11 mouse cellular contexts compared by ENCODE assay signal in genomic region chr11:33962688-33963407, GRCm38 (mm10). TPM values are rescaled to one million over a fixed set of nuclear protein-coding genes. Genes with fewer than 3 reads are reported as not detected.
DNase-seq lines count a peak whose midpoint lies in the region; ATAC-seq lines count a peak whose summit lies in the region.
"Had no signal": no experiment of that assay in that cellular context is flagged by ENCODE, and none has a peak within 500 bp of the region (broad histone marks: within the 10 kb centered on the region; RNA-seq: fewer than 3 reads in every experiment).

Kcnmb1 (plus strand) TSS chr11:33963013.

- no peaks in the 10 kb centered on the region for H3K9me3 ChIP-seq in forebrain, embryonic 14.5 days (replicated peaks; ENCODE audit: control insufficient read depth, low read length)
- no peaks in the 10 kb centered on the region for H3K9me3 ChIP-seq in forebrain, embryonic 11.5 days (ENCODE audit: control insufficient read depth, low read length)
- no peaks in the 10 kb centered on the region for H3K9me3 ChIP-seq in intestine, embryonic 15.5 days
- H3K9me3 ChIP-seq in lung, embryonic 16.5 days (ENCODE audit: control insufficient read depth, low read length): no peaks in the 10 kb centered on the region
- H3K9me3 ChIP-seq: limb, embryonic 15.5 days had no signal

- H3K36me3 ChIP-seq in forebrain, embryonic 14.5 days (ENCODE audit: control insufficient read depth, insufficient read depth, low read length): no peaks in the 10 kb centered on the region
- H3K36me3 ChIP-seq in forebrain, embryonic 11.5 days (ENCODE audit: control insufficient read depth, insufficient read depth, low read length): no peaks in the 10 kb centered on the region
- no peaks in the 10 kb centered on the region for H3K36me3 ChIP-seq in intestine, embryonic 15.5 days
- H3K36me3 ChIP-seq in lung, embryonic 16.5 days (ENCODE audit: control insufficient read depth, insufficient read depth, low read length): no peaks in the 10 kb centered on the region
- H3K36me3 ChIP-seq: limb, embryonic 15.5 days had no signal

- peak; percentile 32; the same call in 1 of the 2 replicates for ATAC-seq in forebrain, embryonic 14.5 days
- ATAC-seq in forebrain, embryonic 11.5 days (replicated peaks; ENCODE audit: low FRiP score): no peak
- peak; percentile 85 for ATAC-seq in intestine, embryonic 15.5 days
- peak; percentile 89 for ATAC-seq in lung, embryonic 16.5 days (ENCODE audit: low read depth)

- DNase-seq in forebrain, embryonic 14.5 days (ENCODE audit: low spot score): peak; percentile 16
- DNase-seq in forebrain, embryonic 11.5 days (ENCODE audit: low spot score): no peak
- DNase-seq in embryo, embryonic 11 days: peak; percentile 43
- DNase-seq in spleen, postnatal 10 days (ENCODE audit: low spot score in 2 of 2): no peak
- DNase-seq in thymus, postnatal 10 days (ENCODE audit: low spot score in 2 of 2): no peak
- DNase-seq in adrenal gland, postnatal 14 days: no peak
- DNase-seq: cerebellum, postnatal 25 days had no signal

- H3K4me1 ChIP-seq in forebrain, embryonic 14.5 days (ENCODE audit: control insufficient read depth, insufficient read depth, low read length): no peaks in the 10 kb centered on the region
- H3K4me1 ChIP-seq in forebrain, embryonic 11.5 days (replicated peaks; ENCODE audit: control insufficient read depth, insufficient read depth, low read length): no peaks in the 10 kb centered on the region
- H3K4me1 ChIP-seq in intestine, embryonic 15.5 days (replicated peaks): peaks cover 3% of the 10 kb centered on the region
- peaks cover 7% of the 10 kb centered on the region; the same call in 1 of the 2 replicates for H3K4me1 ChIP-seq in lung, embryonic 16.5 days (replicated peaks; ENCODE audit: control insufficient read depth, insufficient read depth, low read length)
- H3K4me1 ChIP-seq: limb, embryonic 15.5 days had no signal

- H3K9ac ChIP-seq in forebrain, embryonic 14.5 days (ENCODE audit: low read length): no peak within 1 kb of the TSS
- H3K9ac ChIP-seq in forebrain, embryonic 11.5 days (ENCODE audit: low read length): no peak within 1 kb of the TSS
- no peak within 1 kb of the TSS for H3K9ac ChIP-seq in intestine, embryonic 15.5 days
- H3K9ac ChIP-seq in lung, embryonic 16.5 days (ENCODE audit: low read length): no peak within 1 kb of the TSS
- H3K9ac ChIP-seq: limb, embryonic 15.5 days had no signal

- H3K27me3 ChIP-seq in forebrain, embryonic 14.5 days (replicated peaks; ENCODE audit: control insufficient read depth, insufficient read depth, low read length): no peaks in the 10 kb centered on the region
- H3K27me3 ChIP-seq in forebrain, embryonic 11.5 days (ENCODE audit: control insufficient read depth, insufficient read depth, low read length): no peaks in the 10 kb centered on the region
- no peaks in the 10 kb centered on the region for H3K27me3 ChIP-seq in intestine, embryonic 15.5 days (replicated peaks)
- no peaks in the 10 kb centered on the region for H3K27me3 ChIP-seq in lung, embryonic 16.5 days (ENCODE audit: control insufficient read depth, insufficient read depth, low read depth, low read length)
- H3K27me3 ChIP-seq: limb, embryonic 15.5 days had no signal

- no peak within 1 kb of the TSS for H3K4me2 ChIP-seq in forebrain, embryonic 14.5 days (ENCODE audit: low read length)
- H3K4me2 ChIP-seq in forebrain, embryonic 11.5 days (ENCODE audit: low read depth, low read length, severe bottlenecking): no peak within 1 kb of the TSS
- 0 out of 2 replicates have a peak within 1 kb of the TSS, but pooled peaks have one; percentile 2 for H3K4me2 ChIP-seq in intestine, embryonic 15.5 days (replicated peaks)
- 0 out of 2 replicates have a peak within 1 kb of the TSS, but pooled peaks have one; percentile 8 for H3K4me2 ChIP-seq in lung, embryonic 16.5 days (ENCODE audit: low read depth, low read length)
- H3K4me2 ChIP-seq: limb, embryonic 15.5 days had no signal

- WGBS in forebrain, embryonic 14.5 days: 55% methylated on average over 6 of the region's 6 CpGs
- WGBS in forebrain, embryonic 11.5 days: 57% methylated on average over 6 of the region's 6 CpGs
- WGBS in intestine, embryonic 15.5 days: 20% methylated on average over 6 of the region's 6 CpGs
- 18% methylated on average over 6 of the region's 6 CpGs for WGBS in lung, embryonic 16.5 days

- H3K27ac ChIP-seq in forebrain, embryonic 14.5 days (ENCODE audit: low read depth, low read length): no peak within 1 kb of the TSS
- H3K27ac ChIP-seq in forebrain, embryonic 11.5 days (ENCODE audit: low read depth, low read length): no peak within 1 kb of the TSS
- H3K27ac ChIP-seq in intestine, embryonic 15.5 days: peak within 1 kb of the TSS; percentile 59
- H3K27ac ChIP-seq in lung, embryonic 16.5 days (ENCODE audit: low read length): peak within 1 kb of the TSS; percentile 37; the same call in 1 of the 2 replicates
- H3K27ac ChIP-seq: limb, embryonic 15.5 days had no signal

- H3K4me3 ChIP-seq in forebrain, embryonic 14.5 days (ENCODE audit: low read depth, low read length): no peak within 1 kb of the TSS
- H3K4me3 ChIP-seq in forebrain, embryonic 11.5 days (ENCODE audit: low read depth, low read length): no peak within 1 kb of the TSS
- H3K4me3 ChIP-seq in intestine, embryonic 15.5 days (replicated peaks): no peak within 1 kb of the TSS
- no peak within 1 kb of the TSS for H3K4me3 ChIP-seq in lung, embryonic 16.5 days (ENCODE audit: low read length)
- H3K4me3 ChIP-seq: limb, embryonic 15.5 days had no signal

RNA-seq across cellular contexts. Expression of gene Kcnmb1, which starts in this region (rescaled TPM):
- 0.09 and 0.22 TPM in 2 replicates for polyA plus RNA-seq in forebrain, embryonic 14.5 days (2014; fragmentation: Nextera tagmentation; extraction: Ambion mirVana)
- polyA plus RNA-seq in forebrain, embryonic 11.5 days (2014; fragmentation: Nextera tagmentation; extraction: Ambion mirVana): 0.05 TPM in 1 of 2 replicates, not detected in the other
- polyA plus RNA-seq in intestine, embryonic 15.5 days (2015; fragmentation: Nextera tagmentation; extraction: Ambion mirVana): 1.8 and 2.0 TPM in 2 replicates
- 1.3 and 1.5 TPM in 2 replicates for polyA plus RNA-seq in lung, embryonic 16.5 days (2015; fragmentation: Nextera tagmentation; extraction: Ambion mirVana)
- total RNA-seq in adrenal gland, postnatal 14 days (2021): 0.11 and 0.38 TPM in 2 replicates
- total RNA-seq: hematopoietic stem cell, adult 5-6 weeks had no signal

Comparison
In these comparisons a context has a peak if more than half of its experiments do, and no peak if none do; other contexts are left out.
1. Peak in DNase-seq and ATAC-seq in forebrain, embryonic 14.5 days; RNA of the gene not detected or under 1 TPM.
2. H3K27ac ChIP-seq: peak in intestine, embryonic 15.5 days (single experiment) and lung, embryonic 16.5 days (single experiment); none in forebrain, embryonic 14.5 days (single experiment) and forebrain, embryonic 11.5 days (single experiment).
3. H3K4me2 ChIP-seq: peak in intestine, embryonic 15.5 days (single experiment) and lung, embryonic 16.5 days (single experiment); none in forebrain, embryonic 14.5 days (single experiment) and forebrain, embryonic 11.5 days (single experiment).